8 mouse cellular contexts compared by ENCODE assay signal in the genomic region with DNA sequence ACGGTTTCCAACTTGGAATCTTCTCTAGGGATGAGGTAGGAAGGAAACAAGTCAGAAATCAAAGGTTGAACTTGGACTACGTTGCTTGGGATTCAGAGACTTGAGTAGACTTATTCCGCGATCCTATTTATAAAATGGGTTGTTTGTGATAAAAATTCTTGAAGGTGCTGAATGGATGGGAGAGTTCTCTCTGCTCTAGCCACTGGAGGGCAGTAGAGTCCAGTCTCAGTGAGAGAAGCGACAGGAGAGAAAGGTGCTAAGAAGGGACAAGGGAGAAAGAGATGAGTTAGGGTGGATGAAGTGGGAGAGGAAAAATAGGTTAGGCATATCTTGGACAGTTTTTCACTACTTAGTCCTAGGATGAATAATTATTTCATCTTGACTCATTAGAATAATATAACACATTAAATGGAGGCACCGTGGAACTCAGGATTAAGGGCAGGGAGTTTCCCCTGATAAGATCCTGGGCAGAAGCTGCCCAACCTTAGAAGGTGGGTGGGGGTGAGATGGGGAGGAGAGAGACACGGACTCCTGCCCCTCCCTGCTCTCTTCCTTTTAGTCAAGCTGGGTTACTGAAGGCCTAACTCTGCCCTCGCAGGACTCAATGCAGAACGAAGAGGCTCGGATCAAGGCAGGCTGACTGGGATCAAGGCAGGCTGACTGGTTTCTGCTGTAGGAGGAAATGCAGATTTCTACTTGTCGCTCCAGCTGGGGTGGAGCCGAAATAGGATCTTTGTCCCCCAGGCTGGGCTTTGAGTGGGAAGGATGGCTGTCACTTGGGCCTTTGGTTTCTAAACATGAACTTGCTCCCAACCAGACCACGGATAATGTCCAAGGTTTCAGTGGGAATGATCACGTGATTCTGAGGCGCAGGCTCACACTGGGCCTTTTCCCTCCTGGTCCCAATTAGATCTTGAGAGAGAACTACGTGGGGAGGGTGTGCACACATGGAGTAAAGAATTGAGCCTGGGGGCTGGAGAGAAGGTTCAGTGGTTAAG. TPM values are rescaled to one million over a fixed set of nuclear protein-coding genes. Genes with fewer than 3 reads are reported as not detected.
DNase-seq lines count a peak whose midpoint lies in the region; ATAC-seq and TF ChIP-seq lines count a peak whose summit lies in the region.

No protein-coding gene starts in this region.

- DNase-seq in MEL-GATA-1-ER (ENCODE audit: extremely low read depth, low read depth) = peak; percentile 50
- peak; percentile 87 for DNase-seq in c-Kit-positive CD71-positive TER-119-negative erythroid progenitor cells, embryonic 14.5 days (ENCODE audit: low read depth)
- peak; percentile 63 for DNase-seq in forebrain, embryonic 10.5 days (ENCODE audit: extremely low spot score, low spot score)
- peak; percentile 64 for DNase-seq in hindbrain, embryonic 10.5 days (ENCODE audit: low spot score)
- DNase-seq in layer of hippocampus, adult 2 months (ENCODE audit: low spot score in 2 of 2) = peak; percentile 70 to 85
- peak; percentile 48 for DNase-seq in retina, adult 2 months (ENCODE audit: low read depth, low spot score)
- peak; percentile 83 for DNase-seq in thymus, postnatal 14 days

- TF ChIP-seq CTCF in layer of hippocampus, adult 2 months (conservative IDR thresholded peaks at IDR 0.05) = peak; percentile 98

- 31% methylated on average over 16 of the region's 16 CpGs for WGBS in forebrain, embryonic 10.5 days
- WGBS in hindbrain, embryonic 10.5 days = 33% methylated on average over 16 of the region's 16 CpGs
- WGBS in lung, embryonic 15.5 days = 32% methylated on average over 16 of the region's 16 CpGs

- H3K4me2 ChIP-seq in lung, embryonic 15.5 days = peak overlapping the region; percentile 75

- H3K4me3 ChIP-seq in forebrain, embryonic 10.5 days = peak overlapping the region; percentile 55
- H3K4me3 ChIP-seq in hindbrain, embryonic 10.5 days = peak overlapping the region; percentile 62
- peak overlapping the region; percentile 73 for H3K4me3 ChIP-seq in layer of hippocampus, adult 2 months
- peak overlapping the region; percentile 49 for H3K4me3 ChIP-seq in lung, embryonic 15.5 days

- H3K27ac ChIP-seq in forebrain, embryonic 10.5 days = peak overlapping the region; percentile 82
- peak overlapping the region; percentile 86 for H3K27ac ChIP-seq in hindbrain, embryonic 10.5 days
- peak overlapping the region; percentile 97 for H3K27ac ChIP-seq in layer of hippocampus, adult 2 months
- peak overlapping the region; percentile 25; the same call in 1 of the 2 replicates for H3K27ac ChIP-seq in lung, embryonic 15.5 days

- ATAC-seq in lung, embryonic 15.5 days (ENCODE audit: borderline replicate concordance, extremely low read depth, low FRiP score, low TSS enrichment) = peak; percentile 66; the same call in 1 of the 2 replicates

- H3K4me1 ChIP-seq in forebrain, embryonic 10.5 days = peaks cover 21% of the 10 kb centered on the region
- peaks cover 18% of the 10 kb centered on the region for H3K4me1 ChIP-seq in hindbrain, embryonic 10.5 days (replicated peaks)
- H3K4me1 ChIP-seq in lung, embryonic 15.5 days = peaks cover 15% of the 10 kb centered on the region

- peak overlapping the region; percentile 42 for H3K9ac ChIP-seq in lung, embryonic 15.5 days

- no peaks in the 10 kb centered on the region for H3K27me3 ChIP-seq in forebrain, embryonic 10.5 days (ENCODE audit: poor library complexity, severe bottlenecking)
- H3K27me3 ChIP-seq in hindbrain, embryonic 10.5 days (ENCODE audit: insufficient read depth, poor library complexity, severe bottlenecking) = no peaks in the 10 kb centered on the region
- no peaks in the 10 kb centered on the region for H3K27me3 ChIP-seq in lung, embryonic 15.5 days

- peaks cover 5% of the 10 kb centered on the region; the same call in 1 of the 2 replicates for H3K9me3 ChIP-seq in forebrain, embryonic 10.5 days
- peaks cover 7% of the 10 kb centered on the region for H3K9me3 ChIP-seq in hindbrain, embryonic 10.5 days
- no peaks in the 10 kb centered on the region; the same call in 1 of the 2 replicates for H3K9me3 ChIP-seq in lung, embryonic 15.5 days

- peaks cover 33% of the 10 kb centered on the region for H3K36me3 ChIP-seq in forebrain, embryonic 10.5 days (replicated peaks)
- peaks cover 32% of the 10 kb centered on the region for H3K36me3 ChIP-seq in hindbrain, embryonic 10.5 days
- peaks cover 28% of the 10 kb centered on the region for H3K36me3 ChIP-seq in lung, embryonic 15.5 days

RNA-seq across cellular contexts. Expression of a gene that starts 0.8 kb away (rescaled TPM):
- polyA plus RNA-seq in forebrain, embryonic 10.5 days (2016; fragmentation: Nextera tagmentation; extraction: Ambion mirVana) = 2.7 and 2.8 TPM in 2 replicates
- 2.1 and 2.5 TPM in 2 replicates for polyA plus RNA-seq in hindbrain, embryonic 10.5 days (2016; fragmentation: Nextera tagmentation; extraction: Ambion mirVana)
- 1 to 10 TPM; 7.7 to 8.7 TPM for total RNA-seq in layer of hippocampus, adult 2 months (2021)
- polyA plus RNA-seq in lung, embryonic 15.5 days (2015; fragmentation: Nextera tagmentation; extraction: Ambion mirVana) = 2.1 and 2.6 TPM in 2 replicates

RNA-seq across cellular contexts. Expression of a gene that starts 8.5 kb away (rescaled TPM):
- 0.92 and 0.94 TPM in 2 replicates for polyA plus RNA-seq in forebrain, embryonic 10.5 days (2016; fragmentation: Nextera tagmentation; extraction: Ambion mirVana)
- 1.5 and 1.7 TPM in 2 replicates for polyA plus RNA-seq in hindbrain, embryonic 10.5 days (2016; fragmentation: Nextera tagmentation; extraction: Ambion mirVana)
- 1 to 10 TPM; 5.1 to 6.1 TPM for total RNA-seq in layer of hippocampus, adult 2 months (2021)
- polyA plus RNA-seq in lung, embryonic 15.5 days (2015; fragmentation: Nextera tagmentation; extraction: Ambion mirVana) = 5.1 and 7.3 TPM in 2 replicates

RNA-seq across cellular contexts. Expression of a gene that starts 15.9 kb away (rescaled TPM):
- 158 and 159 TPM in 2 replicates for polyA plus RNA-seq in forebrain, embryonic 10.5 days (2016; fragmentation: Nextera tagmentation; extraction: Ambion mirVana)
- polyA plus RNA-seq in hindbrain, embryonic 10.5 days (2016; fragmentation: Nextera tagmentation; extraction: Ambion mirVana) = 130 and 147 TPM in 2 replicates
- total RNA-seq in layer of hippocampus, adult 2 months (2021) = 100 to 1,000 TPM; 154 to 163 TPM
- 83.8 and 91.3 TPM in 2 replicates for polyA plus RNA-seq in lung, embryonic 15.5 days (2015; fragmentation: Nextera tagmentation; extraction: Ambion mirVana)

RNA-seq across cellular contexts. Expression of a gene that starts 16.0 kb away (rescaled TPM):
- polyA plus RNA-seq in forebrain, embryonic 10.5 days (2016; fragmentation: Nextera tagmentation; extraction: Ambion mirVana) = 37.1 and 38.0 TPM in 2 replicates
- polyA plus RNA-seq in hindbrain, embryonic 10.5 days (2016; fragmentation: Nextera tagmentation; extraction: Ambion mirVana) = 39.6 and 46.0 TPM in 2 replicates
- 10 to 100 TPM; 42.8 to 45.9 TPM for total RNA-seq in layer of hippocampus, adult 2 months (2021)
- polyA plus RNA-seq in lung, embryonic 15.5 days (2015; fragmentation: Nextera tagmentation; extraction: Ambion mirVana) = 38.3 and 42.6 TPM in 2 replicates

RNA-seq across cellular contexts. Expression of a gene that starts 27.3 kb away (rescaled TPM):
- 0.74 and 0.91 TPM in 2 replicates for polyA plus RNA-seq in forebrain, embryonic 10.5 days (2016; fragmentation: Nextera tagmentation; extraction: Ambion mirVana)
- polyA plus RNA-seq in hindbrain, embryonic 10.5 days (2016; fragmentation: Nextera tagmentation; extraction: Ambion mirVana) = 0.82 and 0.98 TPM in 2 replicates
- 1 to 10 TPM; 1.9 to 2.2 TPM for total RNA-seq in layer of hippocampus, adult 2 months (2021)
- polyA plus RNA-seq in lung, embryonic 15.5 days (2015; fragmentation: Nextera tagmentation; extraction: Ambion mirVana) = 2.2 and 3.4 TPM in 2 replicates

Comparison
In these comparisons a context has a peak if more than half of its experiments do, and no peak if none do; other contexts are left out.
1. Peak in every context shown above with its lines: DNase-seq, ATAC-seq, H3K4me3 ChIP-seq and H3K27ac ChIP-seq.
2. H3K27ac ChIP-seq: peak in every context shown above with its lines; median percentile 97 in layer of hippocampus, adult 2 months; 86 in hindbrain, embryonic 10.5 days; 82 in forebrain, embryonic 10.5 days; 25 in lung, embryonic 15.5 days.